Mouse (Mus musculus) neural tube, embryonic 11.5 days (tissue): Measurements from ENCODE around the gene Ttc16. TPM values are rescaled to one million over a fixed set of nuclear protein-coding genes. Genes with fewer than 3 reads are reported as not detected.

Experiments used
- ATAC-seq: fragments of 200-750 bp; cut with Nextera tagmentation; 2 replicates; pipeline ENCODE4 v1.8.0; 2017; ENCODE audit warnings: moderate number of reproducible peaks, mild to moderate bottlenecking, moderate TSS enrichment, moderate library complexity; ENCODE audit not compliant: insufficient read depth, low FRiP score, low TSS enrichment
- DNase-seq: peaks from one replicate; pipeline ENCODE4 v3.0.0-alpha.2; 2015; ENCODE audit warnings: low spot score
- H3K27ac ChIP-seq: fragments of 300-500 bp; sonication (generic); 2 replicates; pipeline ENCODE4 v1.5.1; 2014; ENCODE audit warnings: low read depth, mild to moderate bottlenecking, low read length
- H3K27me3 ChIP-seq: fragments of 300-500 bp; sonication (generic); 2 replicates; pipeline ENCODE4 v1.6.1; 2014; ENCODE audit warnings: mild to moderate bottlenecking, low read length, mixed read lengths; ENCODE audit not compliant: control insufficient read depth, insufficient read depth
- H3K36me3 ChIP-seq: fragments of 300-500 bp; sonication (generic); 2 replicates; pipeline ENCODE4 v1.6.1; 2014; ENCODE audit warnings: mild to moderate bottlenecking, low read length, moderate library complexity, mixed read lengths; ENCODE audit not compliant: control insufficient read depth, insufficient read depth
- H3K4me1 ChIP-seq: fragments of 300-500 bp; sonication (generic); 2 replicates; pipeline ENCODE4 v1.6.1; 2014; ENCODE audit warnings: low read length, mixed read lengths; ENCODE audit not compliant: control insufficient read depth, insufficient read depth
- H3K4me2 ChIP-seq: fragments of 300-500 bp; sonication (generic); 2 replicates; pipeline ENCODE4 v1.6.1; 2014; ENCODE audit warnings: low read depth, mild to moderate bottlenecking, moderate library complexity
- H3K4me3 ChIP-seq: fragments of 300-500 bp; sonication (generic); 2 replicates; pipeline ENCODE4 v1.5.1; 2014; ENCODE audit warnings: low read depth, low read length
- H3K9ac ChIP-seq: fragments of 300-500 bp; sonication (generic); 2 replicates; pipeline ENCODE4 v1.6.1; 2014; ENCODE audit warnings: mild to moderate bottlenecking, low read length
- H3K9me3 ChIP-seq: fragments of 300-500 bp; sonication (generic); 2 replicates; pipeline ENCODE4 v1.6.1; 2016; ENCODE audit warnings: low read length; ENCODE audit not compliant: control insufficient read depth
- WGBS: fragments of 180-500 bp; shearing (Covaris S2); extraction: QIAGEN DNeasy Blood & Tissue Kit; methylation state at CpG from one replicate; pipeline ENCODE4 v1.1.7; 2014; 5-methylcytosine and 5-hydroxymethylcytosine counted together
- polyA plus RNA-seq: library from polyadenylated mRNA; unstranded; fragments of >200 nt; fragmentation: Nextera tagmentation; extraction: Ambion mirVana; gene quantifications from 2 replicates; pipeline ENCODE4 v1.2.1, GENCODE M21; 2014

The Ttc16 gene
- polyA plus RNA-seq, 1 experiment from 2014 or later = 1.1 TPM

GRCm38 (mm10) chr2:32732695-32733094, 42.7 kb downstream of the Ttc16 start:
- H3K4me3 ChIP-seq = no peak overlapping the region
- H3K9ac ChIP-seq = no peak overlapping the region
- H3K27me3 ChIP-seq = no peaks in the 10 kb centered on the region
- DNase-seq (no peak), ATAC-seq (no peak)
- 81% methylated on average over 6 of the region's 6 CpGs for WGBS
- H3K4me2 ChIP-seq = no peak overlapping the region
- H3K36me3 ChIP-seq = no peaks in the 10 kb centered on the region
- no peak overlapping the region for H3K27ac ChIP-seq
- H3K9me3 ChIP-seq = no peaks in the 10 kb centered on the region
- H3K4me1 ChIP-seq = peaks cover 3% of the 10 kb centered on the region; the same call in 1 of the 2 replicates

GRCm38 (mm10) chr2:32731911-32732310, 43.5 kb downstream of the Ttc16 start:
- 70% methylated on average over 4 of the region's 4 CpGs for WGBS
- H3K36me3 ChIP-seq = no peaks in the 10 kb centered on the region
- H3K27me3 ChIP-seq = no peaks in the 10 kb centered on the region
- no peak for DNase-seq
- H3K4me2 ChIP-seq = no peak overlapping the region
- no peaks in the 10 kb centered on the region for H3K9me3 ChIP-seq
- no peak overlapping the region for H3K4me3 ChIP-seq
- H3K27ac ChIP-seq = no peak overlapping the region
- H3K9ac ChIP-seq = no peak overlapping the region; the same call in 1 of the 2 replicates
- H3K4me1 ChIP-seq = peaks cover 6% of the 10 kb centered on the region; the same call in 1 of the 2 replicates
- ATAC-seq = no peak

- no peak overlapping the region for H3K27ac ChIP-seq
- 40% methylated on average over 11 of the region's 11 CpGs for WGBS
- no peak overlapping the region for H3K9ac ChIP-seq
- no peaks in the 10 kb centered on the region for H3K27me3 ChIP-seq
- no peak overlapping the region for H3K4me3 ChIP-seq
- ATAC-seq (no peak), DNase-seq (peak; percentile 57)
- H3K4me1 ChIP-seq = peaks cover 6% of the 10 kb centered on the region; the same call in 1 of the 2 replicates
- no peaks in the 10 kb centered on the region for H3K36me3 ChIP-seq
- H3K9me3 ChIP-seq = no peaks in the 10 kb centered on the region
- 0 out of 2 replicates have a peak overlapping the region, but pooled peaks have one; percentile 17 for H3K4me2 ChIP-seq
Measured at GRCm38 (mm10) chr2:32730854-32731253, 44.6 kb downstream of the Ttc16 start.

- Histone ChIP-seq H3K9me3 (no peaks in the 10 kb centered on the region), H3K9ac (no peak overlapping the region), H3K27ac (no peak overlapping the region), H3K27me3 (no peaks in the 10 kb centered on the region), H3K4me1 (peaks cover 6% of the 10 kb centered on the region; the same call in 1 of the 2 replicates), H3K4me3 (no peak overlapping the region), H3K4me2 (no peak overlapping the region), H3K36me3 (no peaks in the 10 kb centered on the region)
- 61% methylated on average over 4 of the region's 4 CpGs for WGBS
- no peak for ATAC-seq
- DNase-seq = no peak
Measured at GRCm38 (mm10) chr2:32729547-32729946, 45.9 kb downstream of the Ttc16 start.

- no peak overlapping the region for H3K9ac ChIP-seq
- no peaks in the 10 kb centered on the region for H3K27me3 ChIP-seq
- DNase-seq (no peak), ATAC-seq (no peak)
- H3K4me2 ChIP-seq = peak overlapping the region; percentile 2; the same call in 1 of the 2 replicates
- H3K9me3 ChIP-seq = no peaks in the 10 kb centered on the region
- no peaks in the 10 kb centered on the region for H3K36me3 ChIP-seq
- 0 out of 2 replicates have a peak overlapping the region, but pooled peaks have one; percentile 0 for H3K4me3 ChIP-seq
- H3K27ac ChIP-seq = no peak overlapping the region
- 50% methylated on average over 7 of the region's 7 CpGs for WGBS
- H3K4me1 ChIP-seq = peaks cover 6% of the 10 kb centered on the region; the same call in 1 of the 2 replicates
Measured at GRCm38 (mm10) chr2:32728463-32728862, 47.0 kb downstream of the Ttc16 start.

- no peak overlapping the region for H3K27ac ChIP-seq
- H3K27me3 ChIP-seq = no peaks in the 10 kb centered on the region
- no peaks in the 10 kb centered on the region for H3K9me3 ChIP-seq
- ATAC-seq (peak; percentile 93), DNase-seq (peak; percentile 93)
- H3K36me3 ChIP-seq = no peaks in the 10 kb centered on the region
- H3K4me2 ChIP-seq = peak overlapping the region; percentile 42
- H3K9ac ChIP-seq = peak overlapping the region; percentile 47; the same call in 1 of the 2 replicates
- 2% methylated on average over 16 of the region's 16 CpGs for WGBS
- peaks cover 3% of the 10 kb centered on the region; the same call in 1 of the 2 replicates for H3K4me1 ChIP-seq
- H3K4me3 ChIP-seq = no peak overlapping the region; the same call in 1 of the 2 replicates
Measured at GRCm38 (mm10) chr2:32727435-32727834, 48.0 kb downstream of the Ttc16 start.

GRCm38 (mm10) chr2:32724832-32725790, 50.3 kb downstream of the Ttc16 start:
- DNase-seq (no peak), ATAC-seq (no peak)
- Histone ChIP-seq H3K27ac (no peak overlapping the region), H3K4me3 (no peak overlapping the region), H3K9me3 (no peaks in the 10 kb centered on the region), H3K4me2 (no peak overlapping the region), H3K27me3 (no peaks in the 10 kb centered on the region), H3K36me3 (no peaks in the 10 kb centered on the region), H3K4me1 (peaks cover 6% of the 10 kb centered on the region), H3K9ac (no peak overlapping the region)
- 84% methylated on average over 16 of the region's 16 CpGs for WGBS

GRCm38 (mm10) chr2:32724149-32724548, 51.3 kb downstream of the Ttc16 start:
- Histone ChIP-seq H3K9ac (no peak overlapping the region), H3K9me3 (no peaks in the 10 kb centered on the region), H3K27me3 (no peaks in the 10 kb centered on the region), H3K27ac (no peak overlapping the region), H3K4me1 (peaks cover 6% of the 10 kb centered on the region), H3K4me3 (no peak overlapping the region), H3K4me2 (no peak overlapping the region), H3K36me3 (no peaks in the 10 kb centered on the region)
- no peak for ATAC-seq
- WGBS = 86% methylated on average over 4 of the region's 4 CpGs
- DNase-seq = no peak
